Mouse (Mus musculus): Measurements from ENCODE around the gene Naa40.

GRCm38 (mm10) chr19:7176041-7176696 lies 64.8 kb downstream of the Naa40 start:
- no peak for TF ChIP-seq CTCF (IDR thresholded peaks at IDR 0.05; ENCODE audit: low read depth)
- TF ChIP-seq EP300 (IDR thresholded peaks at IDR 0.05; ENCODE audit: low read depth), result no peak
